Mouse (Mus musculus): ENCODE measurements around the gene Naa35.
"Not testable (repeated sequence)": the region's sequence is repeated elsewhere in the genome, so short reads cannot be mapped to it uniquely, and the experiment has no call there.

Gene Naa35

DNA sequence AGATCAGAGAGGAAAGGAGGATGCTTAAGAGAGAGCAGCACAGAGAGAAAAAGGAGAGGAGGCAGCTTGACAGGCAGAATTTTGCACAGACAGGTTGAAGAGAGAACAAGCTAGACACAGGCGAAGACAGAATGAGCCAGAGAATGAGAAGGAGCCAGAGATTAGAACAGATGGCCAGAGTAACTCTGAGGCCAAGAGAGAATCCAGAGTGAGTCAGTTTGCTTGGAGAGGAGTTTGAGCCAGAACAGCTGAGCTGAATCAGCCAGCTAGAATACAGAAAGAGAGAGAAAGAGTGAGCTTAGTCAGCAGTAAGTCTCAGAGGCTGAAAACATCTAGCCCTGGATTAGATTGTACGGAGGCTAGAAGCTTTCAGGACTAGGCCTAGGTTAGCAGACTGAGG, 12.5 kb upstream of the Naa35 start:
- in situ Hi-C loops (cut with MboI) = no loop called here

DNA sequence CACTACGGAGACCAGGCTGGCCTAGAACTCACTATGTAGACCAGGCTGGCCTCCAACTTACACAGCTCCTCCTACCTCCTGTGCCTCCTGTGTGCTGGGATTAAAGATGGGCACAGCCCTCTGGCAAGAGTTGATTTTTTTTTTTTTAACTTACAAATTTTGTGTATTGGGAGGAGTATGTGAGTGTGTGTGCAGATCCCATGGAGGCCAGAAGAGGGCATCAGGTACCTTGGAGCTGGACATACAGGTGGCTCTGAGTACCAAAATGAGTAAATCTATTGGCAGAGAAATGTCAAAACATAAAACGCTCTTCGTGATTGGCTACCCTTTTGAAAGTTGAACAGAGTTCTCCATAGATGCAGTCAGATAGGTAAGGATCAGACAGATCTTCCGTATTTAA, 4.1 kb upstream of the Naa35 start:
- in situ Hi-C loops (cut with MboI) = no loop called here

DNA sequence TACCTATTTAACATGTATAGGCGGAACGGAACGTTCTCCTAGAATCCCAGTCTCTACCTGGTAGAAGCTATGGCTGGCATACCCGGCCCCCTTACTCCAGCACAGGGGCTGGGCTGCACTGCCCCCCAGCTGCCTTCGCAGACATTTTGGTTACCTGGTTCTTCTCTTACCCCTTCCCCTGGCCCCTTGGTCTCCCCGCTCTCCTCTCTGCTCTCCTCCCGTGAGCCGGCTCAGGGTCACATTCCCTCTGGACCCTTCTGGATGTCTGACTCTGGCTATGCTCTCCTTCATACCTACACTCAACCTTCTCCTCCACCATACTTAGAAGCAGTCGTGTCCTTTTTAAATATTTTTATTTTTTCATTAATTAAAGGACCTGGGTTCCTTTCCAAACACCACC, 578 bp upstream of the Naa35 start:
- in situ Hi-C loops (cut with MboI) = no loop called here

DNA sequence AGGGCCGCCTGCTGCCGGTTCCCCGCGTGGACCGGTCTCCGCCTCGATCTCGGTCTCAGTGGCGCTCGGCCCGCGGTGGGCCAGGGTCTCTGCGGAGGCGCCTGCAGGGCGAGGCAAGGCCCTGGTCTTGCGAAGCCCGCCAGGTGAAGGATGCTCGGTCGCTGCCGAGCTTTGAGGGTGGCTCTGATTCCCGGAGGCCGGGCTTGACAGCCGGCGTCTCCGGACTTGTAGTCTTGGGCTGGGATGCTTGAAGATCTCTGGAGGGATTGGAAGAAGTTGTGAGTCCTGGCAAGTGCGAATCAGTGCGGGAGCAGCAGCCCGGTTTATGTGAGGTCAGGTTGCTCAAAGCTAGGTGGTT, 568 bp downstream of the Naa35 start:
- in situ Hi-C loops (cut with MboI) = no loop called here

DNA sequence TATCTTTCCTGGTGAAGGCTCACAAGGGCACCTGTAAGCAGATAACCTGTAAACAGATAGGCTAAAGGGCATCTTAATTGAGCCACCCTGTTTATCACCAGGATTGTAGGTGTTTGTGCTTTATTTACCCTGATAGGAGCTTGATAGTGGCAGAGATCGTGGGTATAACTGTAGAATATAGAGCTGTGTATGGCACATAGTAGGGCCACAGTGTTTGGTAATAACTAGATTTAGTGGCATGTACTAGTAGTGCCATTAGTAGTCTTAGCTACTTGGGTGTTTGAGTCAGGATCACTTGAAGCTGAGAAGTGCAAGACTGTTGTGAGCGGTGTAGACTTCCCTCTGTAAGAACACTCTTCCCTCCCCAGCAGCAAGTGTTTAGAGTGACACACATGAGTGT, 2.1 kb downstream of the Naa35 start:
- in situ Hi-C loops (cut with MboI) = no loop called here

DNA sequence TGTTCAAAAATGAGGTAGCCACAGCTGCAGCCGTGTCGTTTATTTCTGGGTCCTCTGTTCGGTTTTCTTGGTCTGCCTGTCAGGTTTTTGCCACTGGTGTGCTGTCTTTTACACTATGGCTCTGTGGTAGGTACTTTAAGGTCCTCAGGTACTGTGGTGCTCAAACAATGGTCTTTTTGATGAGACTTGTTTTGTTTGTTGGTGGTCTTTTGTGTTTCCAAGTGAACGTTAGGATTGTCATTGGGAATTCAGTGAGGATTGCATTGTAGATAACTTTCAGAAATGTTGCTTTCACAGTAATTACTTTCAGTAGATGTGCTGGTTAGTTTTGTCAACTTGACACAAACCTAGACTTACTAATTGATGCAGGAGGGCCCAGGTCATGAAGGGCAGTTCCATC, 4.6 kb downstream of the Naa35 start:
- in situ Hi-C loops (cut with MboI) = no loop called here

DNA sequence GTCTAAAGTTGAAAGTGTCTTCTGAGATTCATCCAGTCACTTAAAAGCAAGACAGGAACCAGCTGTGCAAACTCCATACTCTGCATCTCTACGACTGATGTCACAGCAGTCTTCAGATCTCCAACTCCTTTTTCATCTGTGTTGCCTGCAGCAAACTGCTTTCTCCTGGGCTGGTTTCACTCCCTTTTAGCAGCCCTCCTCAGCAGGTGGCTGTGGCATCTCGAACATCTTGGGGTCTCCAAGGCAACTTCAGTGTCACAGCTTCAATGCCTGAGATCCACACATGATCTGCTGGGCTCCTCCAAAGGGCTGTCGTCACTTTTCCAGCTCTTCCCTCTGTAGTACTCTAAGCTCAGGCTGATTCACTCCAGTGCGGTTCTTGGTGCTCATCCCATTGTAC, 5.6 kb downstream of the Naa35 start:
- in situ Hi-C loops (cut with MboI) = no loop called here

DNA sequence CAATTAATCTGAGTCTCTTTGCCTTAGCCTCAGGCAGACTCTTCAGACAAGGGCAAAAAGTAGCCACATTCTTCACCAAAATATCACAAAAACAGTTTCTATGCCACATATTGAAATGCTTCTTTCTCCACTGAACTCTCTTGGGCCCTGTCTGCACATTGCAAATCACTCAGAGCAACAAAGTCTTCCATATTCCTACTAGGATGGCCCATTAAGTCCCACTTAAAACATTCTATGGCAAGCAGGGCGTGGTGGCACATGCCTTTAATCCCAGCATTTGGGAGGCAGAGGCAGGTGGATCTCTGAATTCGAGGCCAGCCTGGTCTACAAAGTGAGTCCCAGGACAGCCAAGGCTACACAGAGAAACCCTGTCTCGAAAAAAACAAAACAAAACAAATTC, 7.0 kb downstream of the Naa35 start:
- in situ Hi-C loops (cut with MboI) = not testable (repeated sequence)

DNA sequence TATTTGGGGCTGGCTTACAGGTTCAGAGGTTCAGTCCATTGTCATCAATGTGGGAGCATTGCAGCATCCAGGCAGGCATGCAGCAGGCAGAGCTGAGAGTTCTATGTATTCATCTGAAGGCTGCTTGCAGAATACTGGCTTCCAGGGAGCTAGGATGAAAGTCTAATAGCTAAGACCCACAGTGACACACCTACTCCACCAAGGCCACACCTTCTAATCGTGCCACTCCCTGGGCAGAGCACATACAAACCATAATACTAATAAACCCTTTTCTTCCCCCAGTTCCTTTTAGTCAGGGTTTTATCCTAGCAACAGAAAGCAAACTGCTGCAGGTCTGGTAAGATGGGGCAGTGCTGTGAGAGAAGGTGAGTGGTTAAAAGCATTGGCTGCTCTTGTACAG, 7.6 kb downstream of the Naa35 start:
- in situ Hi-C loops (cut with MboI) = no loop called here

DNA sequence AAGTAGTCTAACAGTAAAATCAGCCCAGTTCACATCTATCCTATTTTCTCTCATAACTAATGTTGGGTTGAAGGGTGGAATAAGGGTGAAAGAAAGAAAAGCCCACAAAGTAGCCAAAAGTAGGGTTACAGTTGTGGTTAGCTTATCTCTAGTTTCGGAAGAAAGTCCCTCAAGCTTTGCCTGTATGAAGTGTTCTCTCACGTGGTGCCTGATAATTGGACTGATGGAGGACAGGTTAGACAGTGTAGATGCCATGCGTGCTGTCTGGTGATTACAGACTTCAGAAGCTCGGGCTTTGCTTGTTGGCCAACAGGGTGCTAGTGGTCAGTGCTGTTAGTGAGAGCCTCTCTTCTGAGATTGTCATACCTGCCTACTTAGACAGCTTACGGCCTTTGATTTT, 18.0 kb downstream of the Naa35 start:
- in situ Hi-C loops (cut with MboI) = no loop called here

DNA sequence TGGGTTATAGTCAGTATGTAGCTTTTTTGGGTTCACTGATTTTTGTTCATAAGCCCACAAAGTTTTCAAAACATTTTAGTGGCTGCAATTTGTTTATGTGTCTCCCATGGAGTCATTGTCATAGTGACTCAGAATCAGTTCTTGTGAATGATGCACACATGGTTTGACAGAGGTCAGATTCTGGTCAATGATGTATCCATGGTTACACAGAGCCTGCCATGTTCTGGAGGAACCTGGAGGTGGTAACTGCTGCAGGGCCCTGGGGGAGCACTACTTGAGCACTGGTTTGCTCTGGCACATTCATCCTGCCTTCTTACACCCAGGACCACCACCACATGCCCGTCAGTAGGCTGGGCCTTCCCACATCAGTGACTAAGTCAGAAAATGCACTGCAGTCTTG, 19.5 kb downstream of the Naa35 start:
- in situ Hi-C loops (cut with MboI) = no loop called here

DNA sequence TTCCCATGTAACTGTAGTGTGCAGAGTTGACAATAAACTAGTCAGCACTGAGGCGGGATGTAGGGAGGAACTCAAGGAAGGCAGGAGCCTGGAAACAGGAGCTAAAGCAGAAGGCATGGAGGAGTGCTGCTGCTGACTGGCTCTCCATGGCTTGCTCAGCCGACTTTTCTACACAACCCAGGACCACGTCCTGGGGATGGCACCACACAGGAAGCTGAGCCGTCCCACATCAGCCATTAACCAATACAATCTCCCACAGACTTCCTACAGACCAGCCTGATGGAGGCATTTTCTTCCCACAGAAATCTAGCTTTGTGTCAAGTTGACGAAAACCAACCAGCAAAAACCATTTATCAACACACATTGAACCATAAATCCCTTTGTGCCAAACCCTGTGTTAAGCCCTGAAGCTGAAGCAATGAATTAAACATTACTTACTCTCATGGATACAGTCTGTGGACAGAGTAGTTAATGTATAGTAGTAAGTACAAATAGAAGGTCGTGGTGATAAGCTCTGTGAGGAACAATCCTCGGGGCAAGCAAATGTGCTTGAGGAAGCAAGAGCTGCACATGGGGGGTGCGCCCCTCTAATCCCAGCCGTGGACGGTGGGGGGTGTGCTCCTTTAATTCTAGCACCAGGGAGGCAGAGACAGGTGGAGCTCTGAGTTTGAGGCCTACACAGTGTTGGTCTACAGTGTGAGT, 20.3 kb downstream of the Naa35 start:
- in situ Hi-C loops (cut with MboI) = no loop called here

DNA sequence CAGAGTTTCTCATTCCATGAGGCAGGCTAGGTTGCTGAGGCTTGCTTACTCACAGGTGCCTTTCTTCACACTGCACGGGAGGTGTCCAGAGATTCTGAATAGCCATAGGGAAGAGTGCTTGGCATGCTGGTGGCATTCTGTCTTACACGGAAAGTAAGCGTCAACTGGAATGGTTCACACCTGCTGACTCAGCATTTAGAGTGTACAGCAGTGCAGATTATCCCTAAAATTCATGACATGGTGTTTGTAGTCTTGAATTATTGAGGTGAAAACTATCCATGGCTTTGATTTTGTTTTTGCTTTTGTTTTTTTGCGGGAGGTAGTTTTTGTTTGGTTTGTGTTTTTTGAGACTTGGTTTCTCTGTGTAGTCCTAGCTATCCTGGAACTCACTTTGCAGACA, 24.8 kb downstream of the Naa35 start:
- in situ Hi-C loops (cut with MboI) = no loop called here

DNA sequence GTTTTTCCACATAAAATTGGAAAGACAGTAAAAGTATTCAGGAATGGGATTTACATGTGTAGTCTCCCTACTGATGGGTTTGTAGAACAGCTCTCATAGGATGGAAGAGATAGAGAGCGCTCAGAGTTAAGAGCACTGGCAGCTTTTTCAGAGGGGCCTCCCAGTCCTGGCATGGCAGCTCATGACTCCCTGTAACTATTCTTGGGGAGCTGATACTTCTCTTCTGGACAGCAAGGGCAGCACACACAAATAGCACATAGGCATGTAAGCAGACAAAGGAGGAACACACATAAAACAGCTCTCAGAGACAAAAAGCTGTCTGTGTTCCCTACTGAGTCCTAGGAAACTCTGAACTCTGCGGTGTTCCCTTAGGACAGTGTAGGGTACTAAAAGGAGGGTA, 25.4 kb downstream of the Naa35 start:
- in situ Hi-C loops (cut with MboI) = no loop called here

DNA sequence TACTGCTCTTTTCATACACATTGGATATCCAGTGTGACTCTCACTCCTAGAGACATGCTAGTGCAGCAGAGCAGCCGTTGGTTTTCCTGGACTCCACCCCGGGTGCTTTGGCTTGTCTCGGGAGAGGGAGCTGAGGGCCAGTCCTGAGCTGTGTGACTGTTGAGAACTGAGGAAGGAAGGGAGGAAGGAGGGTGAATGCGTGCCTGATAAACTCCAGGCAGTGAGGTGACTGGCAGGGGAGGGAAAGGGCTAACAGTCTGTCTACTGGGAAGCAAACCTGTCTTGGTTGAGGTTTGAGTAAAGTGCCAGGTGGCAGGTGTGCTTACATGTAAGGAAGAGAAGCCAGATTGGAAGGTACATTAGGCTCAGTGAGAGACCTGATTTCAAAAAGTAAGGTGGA, 28.8 kb downstream of the Naa35 start:
- in situ Hi-C loops (cut with MboI) = no loop called here

DNA sequence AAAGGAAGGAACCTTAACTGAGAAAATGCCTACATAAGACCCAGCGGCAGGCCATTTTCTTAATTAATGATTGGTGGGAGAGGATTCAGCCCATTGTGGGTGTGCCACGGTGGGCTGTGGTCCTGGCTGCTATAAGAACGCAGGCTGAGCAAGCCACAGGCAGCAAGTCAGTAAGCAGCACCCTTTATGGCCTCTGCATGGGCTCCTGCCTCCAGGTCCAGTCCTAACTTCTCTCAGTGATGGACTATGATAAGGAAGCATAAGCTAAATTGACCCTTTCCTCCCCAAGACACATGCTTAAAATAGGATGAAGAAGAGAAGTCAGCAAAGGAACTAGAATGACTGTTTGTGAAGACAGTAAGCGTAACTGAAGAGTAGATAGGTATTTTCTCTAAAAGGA, 30.1 kb downstream of the Naa35 start:
- in situ Hi-C loops (cut with MboI) = no loop called here

DNA sequence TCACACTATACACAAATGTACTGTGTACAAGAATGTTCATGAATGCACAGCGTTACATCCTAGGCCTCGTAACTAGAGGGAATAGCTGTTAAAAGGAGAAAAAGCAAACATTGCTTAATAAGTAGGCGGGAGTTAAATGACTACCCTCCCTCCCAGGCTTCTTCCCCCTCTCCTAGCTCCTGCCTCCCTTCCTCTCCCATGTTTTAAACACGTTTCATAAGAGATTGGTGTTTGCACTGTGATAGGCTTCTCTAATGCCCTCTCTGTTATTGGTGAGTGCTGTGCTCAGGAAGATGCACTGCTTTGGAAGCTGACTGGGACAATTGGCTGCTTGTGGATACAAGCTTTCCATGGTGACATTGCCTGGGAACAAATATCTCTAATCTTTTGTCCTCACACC, 30.5 kb downstream of the Naa35 start:
- in situ Hi-C loops (cut with MboI) = no loop called here

DNA sequence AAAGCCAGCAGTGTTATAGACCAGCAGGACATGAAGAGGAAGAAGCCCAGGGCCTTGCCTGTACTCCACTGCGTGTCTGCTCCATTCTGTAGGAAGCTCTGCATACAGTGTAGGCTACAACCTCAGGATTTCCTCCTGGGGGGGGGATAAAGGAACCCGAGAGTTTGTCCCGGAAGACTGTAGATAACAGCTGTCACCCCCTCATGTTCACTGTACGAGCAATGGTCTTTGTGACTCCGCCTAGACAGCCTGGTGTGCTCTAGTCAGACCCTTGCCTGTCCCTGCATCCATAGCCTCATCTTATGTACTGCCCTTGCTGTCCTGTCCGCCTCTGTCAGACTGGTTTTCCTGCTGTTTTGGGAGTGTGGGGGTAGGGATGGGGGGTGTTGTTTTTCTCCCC, 33.4 kb downstream of the Naa35 start:
- in situ Hi-C loops (cut with MboI) = no loop called here

DNA sequence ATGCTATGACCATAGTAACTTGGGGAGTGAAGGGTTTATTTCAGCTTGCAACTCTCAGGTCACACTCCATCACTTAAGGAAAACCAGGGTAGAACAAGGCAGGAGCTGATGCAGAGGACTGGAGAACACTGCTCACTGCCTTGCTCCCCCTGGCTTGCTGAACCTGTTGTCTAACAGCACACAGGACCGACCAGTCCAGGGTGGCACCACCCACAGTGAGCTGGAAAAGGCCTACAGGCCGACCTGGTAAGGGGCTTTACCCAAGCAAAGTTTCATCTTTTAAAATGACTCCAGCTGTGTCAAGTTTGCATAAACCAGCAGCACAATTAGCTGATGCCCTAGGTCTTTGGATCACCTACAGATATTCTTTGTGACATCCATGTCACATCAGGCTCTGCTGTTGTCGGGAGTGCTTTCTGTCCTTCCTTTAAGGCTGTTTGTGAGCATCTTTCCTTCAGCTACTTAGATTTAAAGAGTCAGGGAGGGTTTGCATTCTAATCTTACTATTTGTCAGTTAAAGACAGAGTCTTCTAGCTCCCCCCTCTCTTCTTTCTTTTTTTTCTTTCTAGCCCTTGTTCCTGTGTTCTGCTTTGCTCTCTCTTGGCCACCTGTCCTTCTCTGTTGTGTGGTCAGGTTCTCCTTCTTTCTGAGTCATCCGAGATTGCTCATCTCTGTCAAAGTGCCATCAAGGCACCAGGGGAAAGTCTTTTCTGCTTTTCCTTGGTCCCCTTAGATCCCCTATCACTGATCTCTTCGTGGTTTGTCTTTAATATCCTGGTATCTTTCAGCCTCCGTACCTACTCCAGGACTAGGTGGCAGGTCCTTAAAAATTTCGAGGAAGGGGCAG, 36.8 kb downstream of the Naa35 start:
- in situ Hi-C loops (cut with MboI) = no loop called here

DNA sequence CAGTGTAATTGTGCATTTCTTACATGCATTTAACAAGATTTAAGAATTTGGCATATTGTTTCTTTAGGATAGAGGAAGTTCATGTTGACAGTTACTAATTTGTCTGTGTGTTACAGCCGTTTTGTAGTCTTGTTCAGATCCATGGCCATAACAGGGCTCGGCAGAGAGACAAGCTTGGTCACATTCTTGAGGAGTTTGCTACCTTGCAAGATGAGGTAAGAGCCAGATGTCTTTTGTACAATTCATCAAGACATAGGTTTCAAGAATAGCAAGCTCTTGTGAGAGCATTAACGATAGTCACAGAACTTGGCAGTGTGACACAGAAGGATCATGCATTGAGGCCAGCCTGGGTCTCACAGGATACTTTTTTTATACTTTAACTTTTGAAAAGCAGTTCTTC, 39.3 kb downstream of the Naa35 start:
- in situ Hi-C loops (cut with MboI) = no loop called here

DNA sequence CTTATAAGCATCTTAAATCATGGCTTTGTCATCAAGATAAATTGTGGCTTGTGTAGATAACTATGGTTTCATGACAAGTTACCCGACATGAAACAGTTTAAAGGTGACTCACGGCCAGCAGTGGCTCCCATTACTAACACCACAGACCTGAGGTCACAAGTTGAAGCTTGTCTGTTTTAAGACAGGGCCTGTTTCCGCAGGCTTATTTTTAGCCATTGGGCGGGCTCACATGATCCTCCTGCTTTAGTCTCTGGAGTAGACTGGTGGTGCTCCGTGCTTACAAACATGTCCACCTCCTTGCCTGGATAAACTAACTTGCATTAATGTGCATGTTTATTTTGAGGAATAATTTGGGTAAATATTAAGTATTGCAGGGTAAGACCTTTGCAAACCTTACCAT, 39.8 kb downstream of the Naa35 start:
- in situ Hi-C loops (cut with MboI) = no loop called here

DNA sequence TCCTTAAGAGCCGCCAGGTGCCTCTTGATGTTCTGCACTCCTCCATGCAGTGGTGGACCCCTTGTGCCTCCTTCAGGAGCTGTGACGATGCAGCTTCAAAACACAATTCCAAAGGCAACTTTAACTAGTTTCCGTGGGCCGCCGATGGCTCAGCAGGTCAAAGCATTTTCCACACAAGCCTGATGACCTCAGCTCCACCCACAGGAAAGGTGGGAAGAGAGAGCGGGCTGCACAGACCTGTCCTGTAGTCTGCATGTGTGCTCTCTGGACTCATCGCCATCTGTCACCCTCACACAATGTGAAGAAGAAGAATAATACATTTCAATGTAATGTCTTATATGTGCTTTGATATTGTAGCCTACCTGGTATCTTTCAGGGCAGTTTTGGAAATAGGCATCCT, 41.7 kb downstream of the Naa35 start:
- in situ Hi-C loops (cut with MboI) = no loop called here

DNA sequence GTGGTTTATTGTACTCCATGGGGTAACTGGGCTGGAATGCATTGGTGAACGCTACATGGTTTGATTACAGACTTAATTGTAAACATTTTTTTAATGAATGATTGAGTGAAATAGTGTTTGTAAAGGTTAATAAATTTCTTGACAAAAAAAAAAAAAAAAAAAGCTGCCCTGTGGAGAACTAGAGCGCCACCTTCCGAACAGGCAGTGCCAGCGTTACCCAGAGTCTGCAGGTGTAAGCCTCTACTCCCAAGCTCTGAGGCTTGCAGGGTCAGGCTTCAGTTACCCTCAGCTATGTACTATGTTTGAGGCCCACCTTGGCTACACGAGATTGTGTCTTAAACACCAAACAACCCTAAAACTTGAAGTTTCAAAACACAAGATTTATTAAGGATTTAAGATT, 49.6 kb downstream of the Naa35 start:
- in situ Hi-C loops (cut with MboI) = no loop called here

DNA sequence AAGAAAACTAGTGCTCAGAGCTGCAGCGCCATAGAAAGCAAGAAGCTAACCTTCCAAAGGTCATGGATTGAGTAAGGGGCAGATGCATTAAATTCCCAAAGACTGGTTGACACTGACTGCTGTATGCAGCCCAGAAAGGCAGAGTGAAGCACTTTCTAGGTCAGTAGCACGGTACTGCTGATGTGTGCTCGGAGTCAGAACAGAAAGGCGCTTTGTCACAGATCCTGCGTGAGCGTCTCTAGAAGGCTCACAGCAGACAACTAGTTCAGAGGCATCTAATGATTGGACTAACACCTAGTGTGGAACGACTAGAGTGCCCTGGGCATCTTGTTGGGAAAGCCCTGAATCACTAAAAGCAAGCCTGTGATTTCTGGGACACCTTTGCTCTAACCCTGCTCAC, 52.7 kb downstream of the Naa35 start:
- in situ Hi-C loops (cut with MboI) = no loop called here

Data from mature B cell (primary cell).